Mouse (Mus musculus): Measurements from ENCODE around the gene Rab31.
"Not testable (repeated sequence)": the region's sequence is repeated elsewhere in the genome, so short reads cannot be mapped to it uniquely, and the experiment has no call there.

Gene Rab31

GRCm38 (mm10) chr17:65628823-65629532, 143.6 kb downstream of the Rab31 start:
- in situ Hi-C loops (cut with MboI): not testable (repeated sequence)

GRCm38 (mm10) chr17:65626301-65626700, 146.3 kb downstream of the Rab31 start:
- in situ Hi-C loops (cut with MboI): no loop called here

DNA sequence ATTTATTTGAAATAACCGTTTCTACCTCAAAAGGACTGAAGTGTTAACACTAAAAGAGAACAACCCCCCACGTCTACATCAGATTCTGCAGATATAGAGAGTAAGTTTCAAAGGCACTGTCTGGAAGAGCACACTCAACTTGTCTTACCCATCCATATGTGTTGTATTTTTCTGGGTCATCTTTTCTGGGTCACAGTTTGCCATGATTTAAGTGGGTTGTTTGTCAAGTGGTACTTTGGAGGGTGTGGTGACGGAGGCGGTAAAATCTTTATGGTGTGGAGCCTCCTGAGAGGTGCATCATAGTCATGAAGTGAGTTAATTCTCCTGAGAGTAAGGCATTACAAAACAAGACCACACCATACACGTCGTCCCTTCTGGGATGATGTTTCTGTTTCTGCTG, 147.0 kb downstream of the Rab31 start:
- in situ Hi-C loops (cut with MboI): no loop called here

DNA sequence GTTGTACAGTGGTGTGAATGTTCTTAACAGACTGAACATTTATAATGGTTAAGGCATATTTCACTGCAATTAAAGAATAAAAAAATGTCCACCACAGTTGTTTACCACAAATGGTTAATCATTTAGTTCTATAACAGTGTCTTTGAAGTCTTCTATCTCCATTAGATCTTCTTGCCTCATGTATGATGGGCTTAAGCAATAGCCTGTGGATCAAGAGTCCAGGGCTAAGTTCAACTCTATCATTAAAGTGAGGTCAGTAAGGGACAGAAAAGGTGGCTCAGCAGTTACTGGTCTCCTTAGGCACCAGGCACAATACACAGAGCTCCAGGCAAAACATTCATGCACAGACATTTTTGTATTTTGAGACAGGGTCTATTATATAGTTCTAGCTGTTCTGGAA, 149.4 kb downstream of the Rab31 start:
- in situ Hi-C loops (cut with MboI): loop anchor here (25.0 kb wide), 1 partner anchor 489 kb away; the partner anchor contains the start of genes Ddx11, Ndufv2 and Washc1

GRCm38 (mm10) chr17:65618431-65618830, 154.1 kb downstream of the Rab31 start:
- in situ Hi-C loops (cut with MboI): loop anchor here (25.0 kb wide), 1 partner anchor 494 kb away; the partner anchor contains the start of genes Ddx11, Ndufv2 and Washc1

- in situ Hi-C loops (cut with MboI): loop anchor here (25.0 kb wide), 1 partner anchor 497 kb away; the partner anchor contains the start of genes Ddx11, Ndufv2 and Washc1
Observed at GRCm38 (mm10) chr17:65615678-65616077, 156.9 kb downstream of the Rab31 start.

- in situ Hi-C loops (cut with MboI): loop anchor here (25.0 kb wide), 1 partner anchor 498 kb away; the partner anchor contains the start of genes Ddx11, Ndufv2 and Washc1
Observed at GRCm38 (mm10) chr17:65614431-65614830, 158.1 kb downstream of the Rab31 start.

DNA sequence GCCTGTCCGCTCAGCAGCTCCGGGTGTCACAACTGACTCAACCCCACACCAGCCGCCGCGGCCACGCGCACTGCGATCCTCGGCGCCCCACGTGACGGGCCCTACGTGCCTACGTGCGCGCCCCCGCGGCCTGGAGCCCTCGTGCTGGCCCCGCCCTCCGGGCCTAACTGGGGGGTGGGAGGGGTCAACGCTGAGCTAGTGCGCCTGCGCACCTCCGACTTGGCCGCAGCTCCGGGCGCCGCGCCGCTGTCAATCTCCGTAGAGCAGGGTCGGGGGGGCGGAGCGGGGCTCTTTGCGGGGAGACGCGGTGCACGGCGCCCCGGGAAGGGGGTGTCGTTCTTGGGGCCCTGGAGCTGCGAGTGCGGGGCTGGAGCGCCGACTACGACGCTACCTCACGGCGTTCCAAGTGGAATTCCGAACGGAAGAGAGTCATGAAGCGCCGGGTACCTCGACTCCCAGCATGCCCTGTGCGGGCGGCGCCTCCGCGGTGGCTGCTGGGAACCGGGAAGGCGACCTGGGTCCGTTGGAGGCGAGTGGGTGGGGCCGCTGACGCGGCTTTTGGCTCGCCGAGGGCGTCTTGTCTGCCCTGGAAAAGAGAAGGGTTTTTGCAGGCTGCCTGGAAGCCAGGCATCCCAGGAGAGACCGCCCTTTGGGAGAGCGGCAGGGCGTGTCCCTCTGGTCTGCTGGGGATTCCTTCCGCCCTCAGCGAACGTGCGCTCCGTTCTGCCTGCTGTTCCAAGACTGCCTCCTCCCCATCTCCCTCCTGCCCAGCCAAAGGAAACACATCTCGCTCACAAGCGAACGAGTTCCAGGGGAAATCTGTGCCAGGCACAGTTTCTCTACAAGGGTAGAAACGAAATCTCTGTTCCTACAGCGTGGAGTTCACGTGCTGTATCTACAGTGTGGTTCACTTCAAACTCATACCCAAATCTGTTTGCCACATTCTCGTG, 158.8 kb downstream of the Rab31 start, which contains the start of gene Vapa:
Gene Vapa (minus strand): TSS at position 93 of the 950 bp plus-strand sequence.
- in situ Hi-C loops (cut with MboI): loop anchor here (25.0 kb wide), 1 partner anchor 499 kb away; the partner anchor contains the start of genes Ddx11, Ndufv2 and Washc1

DNA sequence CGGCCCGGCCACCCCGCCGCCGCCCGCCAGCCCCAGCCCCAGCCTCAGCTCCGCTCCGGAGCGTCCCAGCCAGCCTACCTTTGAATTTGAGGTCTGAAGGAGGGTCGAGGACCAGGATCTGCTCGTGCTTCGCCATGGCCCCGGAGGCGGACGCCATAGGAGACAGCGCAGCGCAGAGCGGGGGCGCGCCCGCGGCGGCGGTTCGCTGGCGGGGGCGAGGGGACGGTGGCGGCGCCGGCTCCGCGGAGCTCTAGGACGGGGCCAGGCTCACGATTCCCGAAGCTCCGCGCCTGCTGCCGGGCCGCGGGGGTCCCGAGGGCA, 159.4 kb downstream of the Rab31 start:
- in situ Hi-C loops (cut with MboI): loop anchor here (25.0 kb wide), 1 partner anchor 499 kb away; the partner anchor contains the start of genes Ddx11, Ndufv2 and Washc1

- in situ Hi-C loops (cut with MboI): loop anchor here (25.0 kb wide), 1 partner anchor 500 kb away; the partner anchor contains the start of genes Ddx11, Ndufv2 and Washc1
Observed at GRCm38 (mm10) chr17:65612391-65613141, 160.0 kb downstream of the Rab31 start.

GRCm38 (mm10) chr17:65611721-65612120, 160.8 kb downstream of the Rab31 start:
- in situ Hi-C loops (cut with MboI): loop anchor here (25.0 kb wide), 1 partner anchor 501 kb away; the partner anchor contains the start of genes Ddx11, Ndufv2 and Washc1

GRCm38 (mm10) chr17:65608743-65609142, 163.8 kb downstream of the Rab31 start:
- in situ Hi-C loops (cut with MboI): loop anchor here (25.0 kb wide), 1 partner anchor 504 kb away; the partner anchor contains the start of genes Ddx11, Ndufv2 and Washc1

- in situ Hi-C loops (cut with MboI): loop anchor here (25.0 kb wide), 1 partner anchor 504 kb away; the partner anchor contains the start of genes Ddx11, Ndufv2 and Washc1
Observed at GRCm38 (mm10) chr17:65608312-65608687, 164.3 kb downstream of the Rab31 start.

DNA sequence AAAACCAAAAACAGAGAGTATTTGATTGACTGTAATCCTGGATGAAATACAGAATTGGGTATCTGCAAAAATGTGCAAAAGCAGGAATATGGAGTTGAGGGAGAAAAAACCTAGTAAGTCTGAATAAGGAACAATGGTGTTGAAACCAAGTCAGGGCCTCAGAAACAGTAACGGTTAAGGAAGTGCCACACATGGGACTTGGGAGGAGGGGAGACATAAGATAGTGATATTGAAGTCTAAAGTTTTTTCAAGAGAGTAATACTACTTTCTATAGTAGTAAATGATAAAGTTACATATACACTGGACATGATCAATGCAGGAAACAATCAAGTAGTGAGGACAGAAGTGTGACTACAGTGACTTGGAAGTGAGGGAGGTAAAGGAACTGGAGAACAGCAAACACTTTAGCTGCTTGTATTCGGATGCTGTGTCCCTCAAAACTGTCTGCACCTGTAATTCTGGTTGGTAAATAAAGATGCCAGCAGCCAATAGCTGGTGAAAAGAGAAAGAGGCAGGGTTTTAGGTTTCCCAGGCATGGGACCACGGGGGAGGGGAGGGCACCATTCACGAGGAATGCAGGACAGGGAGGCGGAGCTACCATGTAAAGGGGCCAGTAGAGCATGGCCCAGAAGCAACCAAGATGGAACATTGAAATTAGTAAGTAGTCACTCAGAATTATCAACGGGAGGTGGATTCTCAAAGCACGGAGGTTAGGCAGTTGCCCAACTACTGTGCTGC, 164.8 kb downstream of the Rab31 start:
- in situ Hi-C loops (cut with MboI): loop anchor here (25.0 kb wide), 1 partner anchor 505 kb away; the partner anchor contains the start of genes Ddx11, Ndufv2 and Washc1

DNA sequence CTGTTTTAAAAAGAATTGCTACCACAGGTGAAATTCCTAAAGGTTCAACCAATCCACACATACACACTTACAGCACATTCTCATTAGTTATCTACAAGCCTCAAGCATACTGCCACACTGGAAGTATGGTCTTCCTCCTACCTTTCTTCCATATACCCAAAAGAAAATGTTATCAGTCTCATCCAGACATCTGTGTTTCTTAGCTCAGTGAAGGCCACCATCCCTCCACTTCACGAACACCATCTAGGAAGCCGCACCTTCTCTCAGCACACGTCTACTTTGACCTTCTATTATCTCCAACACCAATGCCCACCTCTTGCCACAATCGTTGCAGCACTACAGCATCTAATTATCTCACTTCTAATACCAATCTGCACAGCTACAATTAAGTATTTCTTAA, 166.5 kb downstream of the Rab31 start:
- in situ Hi-C loops (cut with MboI): loop anchor here (25.0 kb wide), 1 partner anchor 506 kb away; the partner anchor contains the start of genes Ddx11, Ndufv2 and Washc1

- in situ Hi-C loops (cut with MboI): loop anchor here (25.0 kb wide), 1 partner anchor 507 kb away; the partner anchor contains the start of genes Ddx11, Ndufv2 and Washc1
Observed at GRCm38 (mm10) chr17:65604892-65605291, 167.7 kb downstream of the Rab31 start.

GRCm38 (mm10) chr17:65604315-65604714, 168.2 kb downstream of the Rab31 start:
- in situ Hi-C loops (cut with MboI): loop anchor here (25.0 kb wide), 1 partner anchor 508 kb away; the partner anchor contains the start of genes Ddx11, Ndufv2 and Washc1
